Mouse (Mus musculus): Measurements from ENCODE around the gene Fbxo9. TPM values are rescaled to one million over a fixed set of nuclear protein-coding genes. Genes with fewer than 3 reads are reported as not detected.
A peak's percentile ranks its signal among the peaks of the same experiment; 100 is the strongest.
"Not testable (repeated sequence)": the region's sequence is repeated elsewhere in the genome, so short reads cannot be mapped to it uniquely, and the experiment has no call there.

Fbxo9 gene
- 75.3 and 86.7 TPM in 2 replicates for polyA plus RNA-seq (2012; rRNA removed)

DNA sequence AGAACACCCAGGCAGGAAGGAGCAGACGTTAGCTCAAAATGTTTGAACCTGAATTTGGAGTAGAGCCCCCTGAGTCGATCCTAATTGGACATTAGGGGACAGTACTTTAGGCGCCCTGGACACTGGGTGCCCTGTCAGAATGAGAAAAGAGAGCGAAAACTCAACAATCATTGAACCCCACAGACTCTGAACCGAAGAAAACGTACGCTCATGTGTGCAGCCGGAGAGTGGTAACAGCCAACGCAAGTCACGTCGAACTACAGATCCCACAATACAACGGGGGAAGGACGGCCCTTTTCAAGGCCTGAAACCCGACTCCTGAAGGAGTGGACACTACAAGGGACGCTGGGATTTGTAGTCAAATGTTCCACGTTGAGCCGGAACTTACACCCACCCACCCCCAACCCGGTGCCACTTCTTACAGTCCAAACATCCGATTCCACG, at the start of gene Fbxo9, which contains the start of gene Ick:
Gene Fbxo9 (minus strand): TSS at position 270 of the 444 bp plus-strand sequence.
Gene Ick (plus strand): TSS at position 397 of the 444 bp plus-strand sequence.
- WGBS = 0% methylated on average over 20 of the region's 20 CpGs
- DNase-seq (ENCODE audit: low read depth, low spot score) = peak; percentile 98

DNA sequence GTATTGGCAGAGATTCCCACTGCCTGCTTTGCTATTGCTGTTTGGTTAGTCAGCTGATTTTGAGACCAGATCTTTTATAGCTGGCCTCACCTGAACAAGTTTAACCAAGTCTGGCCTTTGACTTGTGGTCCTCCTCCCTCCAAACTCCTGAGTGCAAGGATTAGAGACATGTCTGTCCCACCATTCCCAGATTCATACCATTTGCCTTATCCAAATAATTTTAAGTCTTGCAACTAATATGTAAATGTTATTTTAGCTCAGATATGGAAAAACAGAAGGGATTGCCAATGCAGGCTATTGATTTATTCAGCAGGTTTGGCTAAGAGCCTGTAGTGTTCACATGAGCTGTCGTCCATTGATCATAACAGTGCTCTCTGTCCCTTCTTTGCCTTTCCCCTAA, 48.4 kb upstream of the Fbxo9 start:
- DNase-seq (ENCODE audit: low read depth, low spot score) = no peak
- WGBS = 95% methylated on average over 1 of the region's 1 CpGs

DNA sequence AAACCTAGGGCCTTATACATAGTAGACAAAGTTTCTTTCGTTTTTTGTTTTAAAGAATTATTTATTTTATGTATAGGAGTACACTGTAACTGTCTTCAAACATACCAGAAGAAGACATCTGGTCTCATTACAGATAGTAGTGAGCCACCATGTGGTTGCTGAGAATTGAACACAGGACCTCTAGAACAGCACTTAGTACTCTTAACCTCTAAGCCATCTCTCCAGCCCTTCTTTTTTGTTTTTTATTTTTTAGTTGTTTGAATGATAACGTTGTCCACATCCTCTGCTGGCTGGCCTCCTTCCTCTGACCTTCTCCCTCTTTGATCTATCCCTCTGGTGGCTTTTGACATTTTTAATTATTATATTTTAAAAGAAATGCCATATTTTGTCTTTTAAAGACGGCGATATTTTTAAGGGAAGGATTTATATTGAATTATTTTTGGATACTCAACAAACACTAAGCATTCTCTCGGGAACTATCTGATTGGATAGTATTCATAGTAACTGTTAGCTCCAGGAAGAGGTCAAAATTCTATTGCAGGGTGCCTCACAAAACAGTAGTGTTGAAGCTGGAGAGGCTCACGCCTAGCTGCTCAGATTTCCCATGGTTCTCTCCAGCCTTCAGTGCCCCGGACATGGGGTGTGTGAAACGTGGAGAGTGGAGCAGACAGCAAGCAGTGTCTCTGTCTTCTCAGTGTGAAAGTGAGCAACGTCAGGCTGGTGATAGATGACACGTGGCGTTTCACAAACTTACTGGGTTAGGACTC, 45.5 kb upstream of the Fbxo9 start:
- WGBS = 76% methylated on average over 11 of the region's 11 CpGs
- DNase-seq (ENCODE audit: low read depth, low spot score) = no peak

DNA sequence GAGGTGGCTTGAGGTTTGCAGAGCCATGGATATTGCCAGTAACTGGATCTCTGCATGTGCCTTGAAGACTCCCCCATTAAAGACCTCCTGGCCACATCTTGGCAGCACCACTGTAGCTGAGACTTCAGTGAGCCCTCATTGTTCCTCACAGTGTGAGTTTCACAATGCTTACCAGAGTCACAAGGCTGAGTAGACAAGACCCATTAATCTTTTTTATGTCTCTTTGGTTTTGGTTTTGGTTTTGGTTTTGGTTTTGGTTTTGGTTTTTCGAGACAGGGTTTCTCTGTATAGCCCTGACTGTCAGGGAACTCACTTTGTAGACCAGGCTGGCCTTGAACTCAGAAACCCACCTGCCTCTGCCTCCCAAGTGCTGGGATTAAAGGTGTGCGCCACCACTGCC, 40.9 kb upstream of the Fbxo9 start:
- not testable (repeated sequence) for DNase-seq (ENCODE audit: low read depth, low spot score)
- 71% methylated on average over 2 of the region's 2 CpGs for WGBS

DNA sequence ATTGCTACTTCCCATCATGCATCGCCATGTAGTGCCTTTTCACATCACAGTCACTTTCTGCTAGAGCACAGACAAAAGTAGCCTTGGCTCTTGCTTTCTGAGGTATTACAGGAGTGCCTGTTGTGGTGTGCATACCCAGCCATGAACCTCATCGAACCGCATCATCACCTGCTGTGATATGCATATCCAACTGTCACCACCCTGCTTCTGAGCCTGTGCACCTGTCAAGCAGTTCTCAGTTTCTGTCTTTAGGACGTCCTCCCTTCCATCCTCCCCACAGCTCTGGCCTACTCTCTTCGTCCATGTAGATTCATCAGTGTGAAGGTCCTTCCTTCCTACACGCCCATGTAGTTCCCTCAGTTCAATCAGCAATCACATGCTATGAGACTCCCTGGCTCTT, 39.3 kb upstream of the Fbxo9 start:
- DNase-seq (ENCODE audit: low read depth, low spot score) = no peak
- 92% methylated on average over 6 of the region's 6 CpGs for WGBS

DNA sequence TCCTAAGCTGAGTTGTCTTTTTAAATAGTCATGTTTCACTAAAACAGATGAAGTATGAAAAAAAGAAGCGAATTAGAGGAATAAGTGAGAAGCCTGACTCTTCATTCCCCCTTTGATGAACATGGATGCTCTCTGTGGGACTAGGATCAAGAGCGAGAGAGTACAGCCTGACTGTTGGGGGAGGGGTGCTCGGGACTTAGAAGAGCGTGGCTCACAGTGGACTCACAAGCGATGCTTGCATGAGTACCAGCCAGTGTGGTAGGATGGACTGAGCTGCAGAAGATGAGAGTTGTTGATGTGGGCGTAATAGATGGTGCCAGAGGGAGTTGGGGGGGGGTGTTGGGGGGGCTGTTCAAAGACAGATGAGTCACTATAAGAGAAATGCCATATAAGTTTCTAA, 37.8 kb upstream of the Fbxo9 start:
- no peak for DNase-seq (ENCODE audit: low read depth, low spot score)
- 85% methylated on average over 6 of the region's 6 CpGs for WGBS

DNA sequence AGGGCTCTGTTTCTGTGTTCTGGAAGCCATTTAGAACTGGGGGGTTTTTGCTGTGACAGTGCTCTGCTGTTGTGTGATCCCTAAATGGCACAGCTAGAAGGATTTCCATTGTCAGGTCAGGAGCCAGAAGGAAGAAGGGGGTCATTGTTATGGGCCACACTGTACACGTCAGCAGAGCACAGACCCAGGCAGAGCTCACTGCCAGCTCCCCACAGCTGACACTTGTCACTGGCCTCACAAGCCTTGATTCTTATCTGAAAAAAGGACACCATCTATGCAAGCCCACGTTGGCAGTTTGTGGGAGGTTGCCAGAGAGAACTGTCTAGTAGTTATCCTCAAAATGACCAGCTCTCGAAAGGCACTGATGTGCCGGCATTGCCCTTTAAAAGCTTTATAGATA, 37.2 kb upstream of the Fbxo9 start:
- no peak for DNase-seq (ENCODE audit: low read depth, low spot score)
- WGBS = 77% methylated on average over 4 of the region's 4 CpGs

DNA sequence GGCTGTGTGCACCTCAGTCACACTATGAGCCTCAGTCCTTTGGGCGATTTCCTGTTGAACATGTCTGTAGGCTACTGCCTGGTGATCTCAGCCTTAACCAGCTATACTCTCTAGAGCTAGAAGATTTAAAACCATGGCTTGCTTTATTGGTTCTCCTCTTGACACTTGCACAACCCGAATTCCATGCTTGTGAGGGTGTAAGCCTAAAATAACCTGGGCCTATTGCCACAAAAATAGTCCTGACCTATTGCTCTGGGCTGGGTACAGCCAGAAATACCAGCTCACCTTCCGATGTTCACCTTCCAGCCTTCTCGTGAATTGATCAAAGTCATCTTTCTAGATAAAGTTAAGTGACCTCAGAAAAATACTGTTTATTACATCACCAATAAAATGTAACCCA, 30.6 kb upstream of the Fbxo9 start:
- 52% methylated on average over 4 of the region's 4 CpGs for WGBS
- DNase-seq (ENCODE audit: low read depth, low spot score) = no peak

DNA sequence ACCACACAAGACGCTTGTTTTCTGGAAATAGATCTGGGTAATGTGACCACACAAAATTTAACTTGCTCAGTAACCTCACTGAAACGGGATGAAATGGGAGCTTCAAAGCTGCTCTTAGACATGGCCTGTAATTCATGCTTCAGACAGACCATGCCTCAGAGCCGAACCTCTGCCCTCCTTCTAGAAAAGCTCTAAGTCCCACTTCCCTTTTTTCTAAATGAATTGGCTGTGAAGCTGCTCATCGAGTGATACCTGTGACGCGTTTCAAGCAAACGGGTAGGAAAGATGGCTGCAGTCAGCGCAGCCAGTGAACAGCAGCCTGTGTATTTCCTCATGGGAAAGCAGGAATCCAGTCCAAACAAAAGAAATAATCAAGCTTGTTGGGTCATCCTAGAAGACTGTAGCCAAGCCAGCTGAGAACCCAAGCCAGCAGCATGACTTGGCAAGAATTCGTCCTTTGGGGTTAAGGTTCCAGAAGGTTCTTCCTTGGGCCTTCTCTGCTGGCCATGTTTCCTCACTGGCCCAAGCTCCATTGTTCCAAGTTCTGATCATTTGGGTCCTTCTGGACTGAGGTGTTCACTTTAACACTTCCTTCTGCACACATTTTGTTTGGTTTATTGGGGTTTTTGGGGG, 29.3 kb upstream of the Fbxo9 start:
- DNase-seq (ENCODE audit: low read depth, low spot score) = no peak
- 87% methylated on average over 9 of the region's 9 CpGs for WGBS

DNA sequence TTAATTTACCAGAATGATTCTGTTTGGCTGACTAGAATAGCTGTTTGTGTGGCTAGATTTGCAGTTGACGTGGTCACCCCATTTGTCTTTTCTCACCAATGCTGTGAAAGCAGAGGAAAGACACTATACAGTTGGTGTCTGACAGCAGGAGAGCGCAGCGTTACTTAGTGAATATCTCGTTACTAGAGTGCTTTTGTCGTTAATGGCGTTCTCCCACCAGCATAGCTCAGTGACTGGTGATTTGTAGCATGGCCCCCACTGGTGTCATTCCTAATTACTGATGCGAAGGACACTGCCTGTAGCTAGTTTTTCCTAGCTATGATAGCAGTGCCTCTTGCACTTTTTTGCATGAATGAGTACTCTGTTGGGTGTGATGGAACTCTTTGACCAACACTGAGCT, 26.8 kb upstream of the Fbxo9 start:
- DNase-seq (ENCODE audit: low read depth, low spot score) = no peak
- WGBS = 92% methylated on average over 7 of the region's 7 CpGs

DNA sequence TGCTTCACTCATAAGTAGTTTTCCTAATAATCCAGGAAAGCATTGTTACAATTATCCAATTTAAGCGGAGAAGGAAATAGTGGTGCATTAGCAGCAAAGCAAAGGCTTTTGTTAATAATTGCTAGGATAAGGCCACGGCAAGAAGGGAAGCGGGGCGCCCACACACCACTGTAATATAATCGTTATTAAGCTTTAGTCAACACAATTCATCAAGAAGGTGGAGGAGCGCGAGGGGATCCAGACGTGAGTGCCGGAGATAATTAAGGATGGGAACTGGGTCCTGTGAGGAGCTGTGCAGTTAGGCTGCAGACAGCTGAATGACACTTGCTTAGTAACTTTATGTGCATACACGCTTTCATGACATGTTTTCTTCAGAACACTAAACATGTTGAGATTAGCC, 17.8 kb upstream of the Fbxo9 start:
- 53% methylated on average over 10 of the region's 10 CpGs for WGBS
- DNase-seq (ENCODE audit: low read depth, low spot score) = no peak

DNA sequence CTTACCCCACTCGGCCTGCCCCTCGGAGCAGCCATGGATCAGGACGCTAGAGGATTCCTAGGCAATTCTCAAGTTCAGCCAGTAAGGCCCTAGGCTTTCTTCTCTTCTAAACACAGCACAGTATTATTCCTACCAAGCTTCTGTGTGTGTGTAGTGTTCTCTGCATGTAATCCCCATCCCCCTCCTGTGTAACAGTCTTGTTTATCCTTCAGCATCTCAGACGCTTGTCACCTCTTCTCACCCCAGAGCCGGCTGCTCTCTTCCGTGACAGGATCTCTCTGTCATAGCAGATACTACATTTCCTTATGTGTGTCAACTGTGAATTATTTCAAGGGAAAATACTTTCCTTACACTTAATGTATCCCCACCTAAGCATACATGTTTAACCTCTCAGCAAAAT, 17.1 kb upstream of the Fbxo9 start:
- WGBS = 80% methylated on average over 6 of the region's 6 CpGs
- no peak for DNase-seq (ENCODE audit: low read depth, low spot score)

DNA sequence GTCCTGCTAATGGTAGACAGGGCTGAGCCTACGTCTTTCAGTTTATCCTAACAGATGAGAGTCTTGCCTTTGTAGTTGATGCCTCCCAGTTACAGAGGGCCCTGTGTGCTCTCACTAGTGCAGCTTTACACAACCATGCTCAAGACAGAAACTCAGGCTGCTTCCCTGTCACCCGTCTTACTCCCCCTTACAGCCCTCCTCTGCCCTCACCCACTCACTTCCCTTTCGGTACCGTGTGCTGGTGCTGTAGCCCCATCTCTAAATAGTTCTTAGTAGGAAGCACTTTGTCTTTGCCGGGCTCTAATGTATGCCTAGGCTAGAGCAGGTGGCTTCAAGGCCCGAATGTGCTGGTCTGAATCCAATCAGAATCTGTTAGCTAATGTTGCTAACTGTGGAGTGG, 15.4 kb upstream of the Fbxo9 start:
- DNase-seq (ENCODE audit: low read depth, low spot score) = no peak
- WGBS = 86% methylated on average over 6 of the region's 6 CpGs

DNA sequence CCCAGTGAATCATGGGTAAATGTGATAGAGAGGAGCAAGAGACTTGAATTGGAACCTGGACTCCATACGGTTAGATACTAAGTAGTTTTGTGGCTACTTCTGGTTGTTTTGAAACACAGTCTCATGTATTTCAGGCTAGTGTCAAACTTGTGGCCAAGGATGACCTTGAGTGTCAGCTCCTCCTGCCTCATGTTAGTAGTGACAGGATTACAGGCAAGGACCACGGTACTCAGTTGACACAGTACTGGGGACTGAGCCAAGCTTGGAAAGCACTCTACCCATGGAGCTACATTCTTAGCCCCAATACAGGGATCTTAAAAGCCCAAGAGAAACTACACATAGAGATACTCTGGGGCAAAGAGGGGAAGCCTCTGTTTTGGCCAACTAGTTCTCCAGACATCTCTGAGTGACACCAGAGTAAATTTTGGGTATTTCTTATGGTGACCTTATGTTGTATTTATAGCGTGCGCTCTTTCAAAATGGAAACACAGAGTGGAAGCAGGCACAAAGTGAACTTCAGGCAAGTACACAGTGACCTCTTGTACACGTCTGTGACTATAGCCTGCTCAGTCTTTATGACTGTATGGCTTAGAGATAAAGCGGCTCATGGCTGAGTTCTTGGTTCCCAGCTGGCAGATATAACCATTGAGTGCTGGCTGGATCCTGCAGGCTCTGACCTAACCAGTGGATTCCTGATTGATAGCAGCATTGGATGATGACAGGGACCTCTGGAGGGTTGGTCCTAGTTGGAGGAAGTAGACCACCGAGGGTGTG, 14.3 kb upstream of the Fbxo9 start:
- WGBS = 62% methylated on average over 7 of the region's 7 CpGs
- no peak for DNase-seq (ENCODE audit: low read depth, low spot score)

DNA sequence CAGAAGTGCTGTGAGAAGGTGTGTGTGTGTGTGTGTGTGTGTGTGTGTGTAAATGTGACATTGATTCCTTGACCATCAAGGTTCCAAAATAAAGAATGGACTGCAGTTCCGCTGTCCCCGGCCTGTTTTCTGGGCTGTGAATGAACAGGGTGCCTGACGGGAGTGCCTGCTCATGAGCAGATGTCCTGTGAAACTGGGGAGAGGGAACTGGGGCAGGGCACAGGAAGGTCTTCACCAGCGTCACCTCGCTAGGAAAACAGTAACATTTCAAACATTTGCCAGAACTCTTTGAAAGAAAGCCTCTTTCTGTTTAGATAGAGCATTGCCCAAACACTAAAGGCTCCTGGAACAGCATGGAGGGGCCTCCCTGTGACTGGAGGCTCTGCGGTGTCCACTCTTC, 13.1 kb upstream of the Fbxo9 start:
- 42% methylated on average over 6 of the region's 6 CpGs for WGBS
- no peak for DNase-seq (ENCODE audit: low read depth, low spot score)

DNA sequence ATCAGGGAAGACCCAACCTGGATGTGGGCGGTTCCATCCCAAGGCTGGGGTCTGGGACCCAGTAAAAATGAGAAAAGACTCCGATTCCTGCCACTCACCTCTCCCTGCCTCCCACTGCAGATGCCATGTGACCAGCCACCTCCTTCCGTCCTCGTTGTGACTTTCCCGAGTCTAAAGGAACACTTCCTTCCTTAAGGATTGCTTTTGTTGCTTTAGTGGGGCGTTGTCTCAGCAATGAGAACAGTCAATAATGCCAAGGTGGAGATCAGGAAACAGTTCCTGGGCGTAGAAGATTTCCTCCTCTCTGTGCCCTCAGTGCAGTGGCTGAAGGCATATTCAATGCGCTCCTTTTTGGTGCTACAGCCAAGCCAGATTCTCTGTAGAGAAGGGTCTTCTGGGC, 12.5 kb upstream of the Fbxo9 start:
- 30% methylated on average over 8 of the region's 8 CpGs for WGBS
- DNase-seq (ENCODE audit: low read depth, low spot score) = no peak

DNA sequence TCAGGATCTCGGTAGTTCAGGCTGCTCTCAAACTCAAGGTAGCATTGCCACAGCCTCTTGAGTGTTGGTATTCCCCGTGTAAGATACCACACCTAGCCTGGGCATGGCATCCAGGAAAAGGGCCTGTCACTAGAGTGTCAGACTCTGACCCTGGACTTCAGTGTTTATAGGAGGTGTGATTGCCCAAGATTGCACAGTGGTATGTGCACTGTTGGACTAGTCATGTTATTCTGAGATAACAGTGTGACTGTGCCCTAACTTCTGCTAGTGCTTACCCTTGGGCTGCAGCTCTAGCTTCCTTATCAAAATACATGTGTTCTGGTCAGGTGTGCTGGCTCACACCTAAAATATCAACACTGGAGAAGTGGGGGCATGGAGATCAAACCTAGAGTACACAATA, 8.8 kb upstream of the Fbxo9 start:
- peak; percentile 97 for DNase-seq (ENCODE audit: low read depth, low spot score)
- WGBS = 35% methylated on average over 2 of the region's 2 CpGs

DNA sequence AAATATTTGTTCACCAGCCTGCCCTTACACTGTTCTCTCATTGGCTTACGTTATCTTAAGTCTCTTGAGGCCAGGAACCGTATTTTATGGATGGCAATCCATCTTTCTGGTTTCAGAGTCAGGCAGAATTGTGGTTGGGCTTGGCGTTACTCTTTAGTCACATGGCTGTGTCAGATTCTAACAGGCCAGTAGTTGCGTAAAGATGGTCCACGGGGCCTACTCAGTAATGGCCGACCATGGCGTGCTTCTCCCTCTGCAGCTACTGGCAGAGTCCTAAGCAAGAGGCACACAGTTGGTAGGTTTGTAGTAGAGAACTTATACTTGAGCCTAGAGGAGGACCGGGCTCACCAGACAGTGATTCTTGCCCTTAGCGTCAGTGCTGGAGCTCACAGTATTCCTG, 6.9 kb upstream of the Fbxo9 start:
- DNase-seq (ENCODE audit: low read depth, low spot score) = no peak
- WGBS = 63% methylated on average over 9 of the region's 9 CpGs

DNA sequence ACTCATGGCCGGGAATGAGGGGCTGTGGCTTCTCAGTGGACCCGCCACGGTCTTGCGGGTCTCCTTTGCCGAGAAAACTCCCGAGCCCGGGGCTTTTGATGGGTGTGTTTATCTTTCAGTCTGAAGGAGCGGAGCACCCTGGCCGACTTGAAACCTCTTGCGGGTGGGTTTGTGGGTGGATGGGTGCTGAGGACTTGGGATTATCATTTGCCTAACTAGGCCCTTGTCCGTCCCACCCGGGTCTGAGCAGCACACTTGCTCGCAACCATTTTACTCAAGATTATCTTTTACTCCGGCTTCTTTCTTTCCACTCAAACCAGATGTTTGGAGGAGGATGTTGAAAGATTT, 4.6 kb upstream of the Fbxo9 start:
- WGBS = under 1% methylated on average over 14 of the region's 14 CpGs
- DNase-seq (ENCODE audit: low read depth, low spot score) = no peak

DNA sequence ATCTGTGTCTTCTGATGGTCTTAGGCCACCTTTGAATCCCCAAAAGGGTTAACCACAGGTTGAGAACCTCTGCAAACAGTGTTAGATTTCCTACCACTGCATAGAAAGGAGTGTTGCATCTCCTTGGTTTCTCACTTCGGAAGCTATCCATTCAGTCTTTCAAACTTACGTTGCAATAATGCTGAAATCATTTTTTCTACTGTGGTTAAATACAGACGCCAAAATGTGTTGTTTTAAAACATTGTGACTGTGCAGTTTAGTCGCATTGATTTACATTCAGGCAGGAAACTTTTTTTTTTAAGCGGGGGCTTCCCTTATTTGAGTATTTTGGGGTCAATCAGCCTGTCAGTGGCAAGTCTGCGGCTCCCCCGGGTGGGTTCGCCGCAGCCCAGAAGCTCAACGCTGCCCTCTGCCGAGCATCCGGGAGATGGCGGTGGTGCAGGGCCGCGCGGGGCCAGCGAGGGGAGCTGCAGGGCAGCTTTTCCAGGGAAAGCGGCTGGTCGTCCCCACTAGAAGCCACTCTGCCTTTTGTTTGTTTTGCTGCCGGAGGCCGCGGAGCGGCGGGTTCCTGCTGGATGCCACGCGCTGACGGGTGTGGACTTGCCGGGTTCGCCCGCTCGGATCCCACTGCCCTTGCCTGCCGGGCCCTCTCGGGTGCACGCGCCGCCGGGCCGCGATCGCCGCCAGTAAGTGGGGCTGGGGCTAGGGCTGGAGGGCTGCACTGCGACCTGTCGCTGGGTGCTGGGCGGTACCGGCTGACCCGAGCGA, 4.1 kb upstream of the Fbxo9 start:
- WGBS = 1% methylated on average over 47 of the region's 47 CpGs
- DNase-seq (ENCODE audit: low read depth, low spot score) = no peak

Data from large intestine, adult 2 months (tissue).